Comparison of ENCODE assay signal across 12 mouse cellular contexts in the genomic region with DNA sequence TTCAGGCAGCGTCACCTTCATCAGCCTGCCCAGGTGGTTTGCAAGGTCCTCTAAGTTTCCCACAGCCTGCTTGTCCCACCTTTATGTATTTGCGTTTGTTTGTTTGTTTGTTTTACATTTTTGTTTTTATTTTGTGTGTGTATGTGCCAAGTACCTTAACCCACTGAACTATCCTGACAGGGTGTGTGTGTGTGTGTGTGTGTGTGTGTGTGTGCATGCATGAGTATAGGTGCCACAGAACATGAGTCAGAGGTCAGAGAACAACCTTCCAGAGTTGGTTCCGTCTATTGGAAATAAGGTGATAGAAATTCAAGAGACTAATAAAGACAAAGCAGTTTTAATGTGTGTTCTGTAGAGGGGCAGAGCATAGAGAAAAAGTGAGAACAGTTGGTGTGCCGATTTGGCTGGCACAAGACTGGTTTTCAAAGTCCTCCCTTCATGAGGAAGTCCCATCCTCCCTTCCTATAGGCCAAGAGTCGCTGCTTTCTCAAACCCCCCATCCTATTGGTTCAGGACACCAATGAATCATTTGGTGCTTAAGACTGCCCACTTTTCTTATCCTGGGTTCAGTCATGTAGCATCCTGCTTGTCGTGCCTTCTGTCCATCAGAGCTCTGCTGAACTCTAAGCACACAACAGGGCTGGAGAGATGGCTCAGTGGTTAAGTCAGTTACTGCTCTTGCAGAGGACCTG. TPM values are rescaled to one million over a fixed set of nuclear protein-coding genes. Genes with fewer than 3 reads are reported as not detected.
A peak's percentile ranks its signal among the peaks of the same experiment; 100 is the strongest.
DNase-seq lines count a peak whose midpoint lies in the region; ATAC-seq and TF ChIP-seq lines count a peak whose summit lies in the region.
"Had no signal": no experiment of that assay in that cellular context is flagged by ENCODE, and none has a peak within 500 bp of the region (broad histone marks: within the 10 kb centered on the region; RNA-seq: fewer than 3 reads in every experiment).

No protein-coding gene starts in this region.

- H3K4me3 ChIP-seq in gastrocnemius, adult 2 months, result no peak overlapping the region
- H3K4me3 ChIP-seq in midbrain, embryonic 11.5 days (ENCODE audit: low read depth, low read length), result no peak overlapping the region
- no peak overlapping the region for H3K4me3 ChIP-seq in midbrain, embryonic 14.5 days (replicated peaks; ENCODE audit: low read depth, low read length)
- H3K4me3 ChIP-seq in intestine, embryonic 16.5 days (ENCODE audit: low read length), result no peak overlapping the region
- no peak overlapping the region for H3K4me3 ChIP-seq in hindbrain, embryonic 11.5 days (ENCODE audit: low read depth, low read length)
- no peak overlapping the region for H3K4me3 ChIP-seq in hindbrain, embryonic 14.5 days (replicated peaks; ENCODE audit: low read length)
- H3K4me3 ChIP-seq: limb, embryonic 15.5 days; midbrain, embryonic 10.5 days had no signal

- no peaks in the 10 kb centered on the region for H3K36me3 ChIP-seq in midbrain, embryonic 11.5 days (ENCODE audit: control insufficient read depth, insufficient read depth, low read length)
- H3K36me3 ChIP-seq in midbrain, embryonic 14.5 days (ENCODE audit: control insufficient read depth, insufficient read depth, low read length), result no peaks in the 10 kb centered on the region
- no peaks in the 10 kb centered on the region for H3K36me3 ChIP-seq in intestine, embryonic 16.5 days (ENCODE audit: control insufficient read depth, insufficient read depth, low read length)
- H3K36me3 ChIP-seq in hindbrain, embryonic 11.5 days (ENCODE audit: control insufficient read depth, insufficient read depth, low read length), result no peaks in the 10 kb centered on the region
- no peaks in the 10 kb centered on the region for H3K36me3 ChIP-seq in hindbrain, embryonic 14.5 days (replicated peaks; ENCODE audit: control insufficient read depth, insufficient read depth)
- H3K36me3 ChIP-seq: limb, embryonic 15.5 days; midbrain, embryonic 10.5 days had no signal

- H3K27me3 ChIP-seq in midbrain, embryonic 11.5 days (ENCODE audit: control insufficient read depth, insufficient read depth, low read length), result no peaks in the 10 kb centered on the region
- no peaks in the 10 kb centered on the region for H3K27me3 ChIP-seq in midbrain, embryonic 14.5 days (ENCODE audit: control insufficient read depth, insufficient read depth, low read length)
- no peaks in the 10 kb centered on the region for H3K27me3 ChIP-seq in intestine, embryonic 16.5 days (replicated peaks; ENCODE audit: control insufficient read depth, insufficient read depth, low read length)
- H3K27me3 ChIP-seq in hindbrain, embryonic 11.5 days (ENCODE audit: control insufficient read depth, insufficient read depth, low read length), result no peaks in the 10 kb centered on the region
- no peaks in the 10 kb centered on the region for H3K27me3 ChIP-seq in hindbrain, embryonic 14.5 days (ENCODE audit: control insufficient read depth, insufficient read depth, low read length)
- H3K27me3 ChIP-seq: limb, embryonic 15.5 days had no signal

- ATAC-seq in midbrain, embryonic 11.5 days (ENCODE audit: low FRiP score), result no peak
- ATAC-seq in midbrain, embryonic 14.5 days (ENCODE audit: low FRiP score, low TSS enrichment), result no peak
- ATAC-seq in intestine, embryonic 16.5 days, result peak; percentile 48
- no peak for ATAC-seq in hindbrain, embryonic 11.5 days (ENCODE audit: low FRiP score)
- no peak for ATAC-seq in hindbrain, embryonic 14.5 days (ENCODE audit: low FRiP score)
- ATAC-seq: forebrain, embryonic 14.5 days had no signal

- peak overlapping the region; percentile 53; the same call in 1 of the 2 replicates for H3K27ac ChIP-seq in gastrocnemius, adult 2 months
- H3K27ac ChIP-seq in midbrain, embryonic 11.5 days (ENCODE audit: low read depth, low read length), result no peak overlapping the region
- H3K27ac ChIP-seq in midbrain, embryonic 14.5 days (replicated peaks; ENCODE audit: low read depth, low read length), result no peak overlapping the region
- H3K27ac ChIP-seq in intestine, embryonic 16.5 days (ENCODE audit: low read length), result 0 out of 2 replicates have a peak overlapping the region, but pooled peaks have one; percentile 11
- no peak overlapping the region for H3K27ac ChIP-seq in hindbrain, embryonic 11.5 days (ENCODE audit: low read depth, low read length)
- no peak overlapping the region for H3K27ac ChIP-seq in hindbrain, embryonic 14.5 days
- H3K27ac ChIP-seq: limb, embryonic 15.5 days; midbrain, embryonic 10.5 days had no signal

- no peak for DNase-seq in gastrocnemius, adult 2 months
- no peak for DNase-seq in gastrocnemius, postnatal 14 days
- DNase-seq in midbrain, embryonic 11.5 days (ENCODE audit: low spot score, missing footprints), result peak; percentile 70
- DNase-seq in midbrain, embryonic 14.5 days, result no peak
- no peak for DNase-seq in hindbrain, embryonic 11.5 days (ENCODE audit: low spot score)
- DNase-seq in hindbrain, embryonic 14.5 days (ENCODE audit: low spot score), result no peak
- DNase-seq in layer of hippocampus, postnatal 14 days (ENCODE audit: low spot score in 2 of 2), result no peak

- H3K4me2 ChIP-seq in midbrain, embryonic 11.5 days, result no peak overlapping the region
- no peak overlapping the region for H3K4me2 ChIP-seq in midbrain, embryonic 14.5 days (ENCODE audit: low read length)
- H3K4me2 ChIP-seq in intestine, embryonic 16.5 days (ENCODE audit: low read depth, low read length), result no peak overlapping the region
- no peak overlapping the region for H3K4me2 ChIP-seq in hindbrain, embryonic 11.5 days (replicated peaks; ENCODE audit: low read depth, low read length)
- no peak overlapping the region for H3K4me2 ChIP-seq in hindbrain, embryonic 14.5 days (replicated peaks)
- H3K4me2 ChIP-seq: limb, embryonic 15.5 days had no signal

- intact Hi-C loops in gastrocnemius, adult 2 months (cut with DNase I), result no loop called here
- intact Hi-C loops in gastrocnemius, postnatal 14 days (cut with DNase I; ENCODE audit: low total_unique reads), result loop anchor here (10.0 kb wide), 1 partner anchor 77 kb away; no protein-coding TSS in a partner anchor

- TF ChIP-seq CTCF in gastrocnemius, adult 2 months (IDR thresholded peaks at IDR 0.05), result no peak

- WGBS in midbrain, embryonic 11.5 days, result 82% methylated on average over 6 of the region's 6 CpGs
- 79% methylated on average over 6 of the region's 6 CpGs for WGBS in midbrain, embryonic 14.5 days
- WGBS in intestine, embryonic 16.5 days, result 71% methylated on average over 6 of the region's 6 CpGs
- WGBS in hindbrain, embryonic 11.5 days, result 79% methylated on average over 6 of the region's 6 CpGs
- 79% methylated on average over 6 of the region's 6 CpGs for WGBS in hindbrain, embryonic 14.5 days

- no peaks in the 10 kb centered on the region for H3K4me1 ChIP-seq in midbrain, embryonic 11.5 days (ENCODE audit: control insufficient read depth, insufficient read depth, low read length)
- H3K4me1 ChIP-seq in midbrain, embryonic 14.5 days (ENCODE audit: control insufficient read depth, insufficient read depth, low read length), result 0 out of 2 replicates have a peak, but pooled peaks cover 2% of the 10 kb centered on the region
- 0 out of 2 replicates have a peak, but pooled peaks cover 6% of the 10 kb centered on the region for H3K4me1 ChIP-seq in intestine, embryonic 16.5 days (ENCODE audit: control insufficient read depth, insufficient read depth, low read length)
- no peaks in the 10 kb centered on the region for H3K4me1 ChIP-seq in hindbrain, embryonic 11.5 days (replicated peaks; ENCODE audit: control insufficient read depth, insufficient read depth, low read length)
- H3K4me1 ChIP-seq in hindbrain, embryonic 14.5 days (replicated peaks; ENCODE audit: control insufficient read depth, insufficient read depth, low read length), result no peaks in the 10 kb centered on the region

- H3K9me3 ChIP-seq in midbrain, embryonic 11.5 days (ENCODE audit: control insufficient read depth, low read length), result no peaks in the 10 kb centered on the region
- no peaks in the 10 kb centered on the region for H3K9me3 ChIP-seq in midbrain, embryonic 14.5 days (ENCODE audit: control insufficient read depth, low read length)
- no peaks in the 10 kb centered on the region for H3K9me3 ChIP-seq in intestine, embryonic 16.5 days (ENCODE audit: control insufficient read depth, low read length)
- H3K9me3 ChIP-seq in hindbrain, embryonic 11.5 days (ENCODE audit: control insufficient read depth, low read length), result no peaks in the 10 kb centered on the region
- no peaks in the 10 kb centered on the region for H3K9me3 ChIP-seq in hindbrain, embryonic 14.5 days (ENCODE audit: control insufficient read depth, low read length)
- H3K9me3 ChIP-seq: limb, embryonic 15.5 days; midbrain, embryonic 10.5 days had no signal

- no peak overlapping the region for H3K9ac ChIP-seq in midbrain, embryonic 11.5 days (ENCODE audit: low read length)
- no peak overlapping the region for H3K9ac ChIP-seq in midbrain, embryonic 14.5 days (replicated peaks; ENCODE audit: low read length)
- H3K9ac ChIP-seq in intestine, embryonic 16.5 days (ENCODE audit: low read depth, low read length), result peak overlapping the region; percentile 20; the same call in 1 of the 2 replicates
- H3K9ac ChIP-seq in hindbrain, embryonic 11.5 days (ENCODE audit: low read depth, low read length), result no peak overlapping the region
- H3K9ac ChIP-seq in hindbrain, embryonic 14.5 days, result no peak overlapping the region
- H3K9ac ChIP-seq: limb, embryonic 15.5 days had no signal

RNA-seq across cellular contexts. Expression of gene Map4, which starts 23.3 kb away (rescaled TPM):
- 100 to 1,000 TPM; 484 to 501 TPM for total RNA-seq in gastrocnemius, adult 2 months (2021)
- total RNA-seq in gastrocnemius, postnatal 14 days (2021), result 100 to 1,000 TPM; 451 to 486 TPM
- 80.1 and 81.4 TPM in 2 replicates for polyA plus RNA-seq in midbrain, embryonic 11.5 days (2014; fragmentation: Nextera tagmentation; extraction: Ambion mirVana)
- 144 and 159 TPM in 2 replicates for polyA plus RNA-seq in midbrain, embryonic 14.5 days (2014; fragmentation: Nextera tagmentation; extraction: Ambion mirVana)
- 52.8 and 57.2 TPM in 2 replicates for polyA plus RNA-seq in intestine, embryonic 16.5 days (2015; fragmentation: Nextera tagmentation; extraction: Ambion mirVana)
- polyA plus RNA-seq in hindbrain, embryonic 11.5 days (2014; fragmentation: Nextera tagmentation; extraction: Ambion mirVana), result 78.9 and 98.7 TPM in 2 replicates
- polyA plus RNA-seq in hindbrain, embryonic 14.5 days (2014; fragmentation: Nextera tagmentation; extraction: Ambion mirVana), result 189 and 216 TPM in 2 replicates
- total RNA-seq in layer of hippocampus, postnatal 14 days (2021), result 100 to 1,000 TPM; 625 to 628 TPM

RNA-seq across cellular contexts. Expression of gene Cdc25a, which starts 32.5 kb away (rescaled TPM):
- 1 to 10 TPM; 4.3 to 5.0 TPM for total RNA-seq in gastrocnemius, adult 2 months (2021)
- total RNA-seq in gastrocnemius, postnatal 14 days (2021), result 1 to 10 TPM; 3.9 to 4.8 TPM
- polyA plus RNA-seq in midbrain, embryonic 11.5 days (2014; fragmentation: Nextera tagmentation; extraction: Ambion mirVana), result 33.6 and 36.9 TPM in 2 replicates
- polyA plus RNA-seq in midbrain, embryonic 14.5 days (2014; fragmentation: Nextera tagmentation; extraction: Ambion mirVana), result 8.4 and 13.8 TPM in 2 replicates
- 31.2 and 31.3 TPM in 2 replicates for polyA plus RNA-seq in intestine, embryonic 16.5 days (2015; fragmentation: Nextera tagmentation; extraction: Ambion mirVana)
- polyA plus RNA-seq in hindbrain, embryonic 11.5 days (2014; fragmentation: Nextera tagmentation; extraction: Ambion mirVana), result 24.6 and 33.5 TPM in 2 replicates
- 12.4 and 12.5 TPM in 2 replicates for polyA plus RNA-seq in hindbrain, embryonic 14.5 days (2014; fragmentation: Nextera tagmentation; extraction: Ambion mirVana)
- total RNA-seq in layer of hippocampus, postnatal 14 days (2021), result 1 to 10 TPM; 5.1 to 6.5 TPM

RNA-seq across cellular contexts. Expression of gene Camp, which starts 58.5 kb away (rescaled TPM):
- not detected for total RNA-seq in gastrocnemius, adult 2 months (2021)
- total RNA-seq in gastrocnemius, postnatal 14 days (2021), result not detected
- polyA plus RNA-seq in midbrain, embryonic 11.5 days (2014; fragmentation: Nextera tagmentation; extraction: Ambion mirVana), result 0.25 and 0.30 TPM in 2 replicates
- polyA plus RNA-seq in midbrain, embryonic 14.5 days (2014; fragmentation: Nextera tagmentation; extraction: Ambion mirVana), result not detected in 2 replicates
- 1.9 and 3.5 TPM in 2 replicates for polyA plus RNA-seq in intestine, embryonic 16.5 days (2015; fragmentation: Nextera tagmentation; extraction: Ambion mirVana)
- 0.28 and 0.31 TPM in 2 replicates for polyA plus RNA-seq in hindbrain, embryonic 11.5 days (2014; fragmentation: Nextera tagmentation; extraction: Ambion mirVana)
- polyA plus RNA-seq in hindbrain, embryonic 14.5 days (2014; fragmentation: Nextera tagmentation; extraction: Ambion mirVana), result 0.97 and 1.3 TPM in 2 replicates
- total RNA-seq in layer of hippocampus, postnatal 14 days (2021), result not detected
- polyA plus RNA-seq: forebrain, embryonic 14.5 days; urinary bladder, adult 2 months had no signal

Comparison
In these comparisons a context has a peak if more than half of its experiments do, and no peak if none do; other contexts are left out.
1. H3K27ac ChIP-seq: peak in gastrocnemius, adult 2 months (single experiment) and intestine, embryonic 16.5 days (single experiment); none in midbrain, embryonic 11.5 days (single experiment), midbrain, embryonic 14.5 days (single experiment), hindbrain, embryonic 11.5 days (single experiment) and hindbrain, embryonic 14.5 days (single experiment).